Mouse (Mus musculus) thymus, adult 2 months (tissue): Measurements from ENCODE around the gene Cops8. TPM values are rescaled to one million over a fixed set of nuclear protein-coding genes. Genes with fewer than 3 reads are reported as not detected.

Experiments used
- DNase-seq: peaks from one replicate; pipeline ENCODE4 v3.0.0; 2021
- H3K27ac ChIP-seq: fragments of 200-500 bp; 2 replicates; pipeline ENCODE4 v1.5.1; 2012; ENCODE audit warnings: low read length, control low read depth; ENCODE audit not compliant: control insufficient read depth, insufficient read depth
- H3K27me3 ChIP-seq: fragments of 200-500 bp; 2 replicates; pipeline ENCODE4 v1.6.1; 2012; ENCODE audit warnings: mild to moderate bottlenecking, low read length, moderate library complexity, mixed read lengths; ENCODE audit not compliant: control insufficient read depth, insufficient read depth
- H3K36me3 ChIP-seq: fragments of 200-500 bp; 2 replicates; pipeline ENCODE4 v1.6.1; 2012; ENCODE audit warnings: mild to moderate bottlenecking, low read length, moderate library complexity; ENCODE audit not compliant: control insufficient read depth, insufficient read depth
- H3K4me1 ChIP-seq: fragments of 200-500 bp; replicated peaks from 2 replicates; pipeline ENCODE4 v1.6.1; 2012; ENCODE audit warnings: low read length; ENCODE audit not compliant: control insufficient read depth, insufficient read depth
- H3K4me3 ChIP-seq: fragments of 200-500 bp; 2 replicates; pipeline ENCODE4 v1.5.1; 2012; ENCODE audit warnings: mild to moderate bottlenecking, low read length, control low read depth, moderate library complexity; ENCODE audit not compliant: control insufficient read depth, insufficient read depth
- CTCF ChIP-seq: fragments of 200-500 bp; IDR thresholded peaks from 2 replicates; pipeline ENCODE4 v1.5.1; 2012; ENCODE audit warnings: mild to moderate bottlenecking, control low read depth, low read length, moderate library complexity, borderline replicate concordance; ENCODE audit not compliant: control insufficient read depth, poor library complexity, insufficient read depth; ENCODE audit errors: extremely low read depth
- POLR2A ChIP-seq: fragments of 200-500 bp; IDR thresholded peaks from 2 replicates; pipeline ENCODE4 v1.6.1; 2012; ENCODE audit warnings: mild to moderate bottlenecking, low read length, control low read depth, moderate library complexity; ENCODE audit not compliant: control insufficient read depth, poor library complexity, insufficient read depth; ENCODE audit errors: extremely low read depth
- WGBS: fragments of 180-500 bp; shearing (Covaris S2); methylation state at CpG from one replicate; pipeline ENCODE4 v1.1.7; 2018; 5-methylcytosine and 5-hydroxymethylcytosine counted together
- polyA plus RNA-seq: library from polyadenylated mRNA; depleted of rRNA; stranded (reverse); fragments of >200 nt; gene quantifications from 2 replicates; pipeline ENCODE4 v1.2.3, GENCODE M21; 2012

The Cops8 gene
- polyA plus RNA-seq, 1 experiment = 80.9 TPM

DNA sequence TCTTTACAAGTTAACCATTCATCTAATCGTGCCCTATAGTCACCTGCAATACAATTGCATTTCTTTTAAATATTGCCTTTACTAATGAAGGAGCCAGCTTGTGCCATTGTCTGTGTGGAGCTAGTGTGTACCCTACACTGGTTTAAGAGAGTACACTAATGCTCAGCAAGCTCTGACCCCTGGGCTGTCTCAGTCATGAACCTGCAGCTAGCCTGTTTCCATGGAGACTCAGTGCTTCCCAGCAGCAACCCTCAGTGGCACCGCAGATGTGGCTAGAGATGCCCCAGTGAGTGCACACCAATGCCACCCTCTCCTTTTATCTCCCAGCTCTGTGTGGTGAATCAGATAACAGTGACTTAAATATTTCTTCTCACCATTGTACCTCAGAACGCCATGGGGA, 27.9 kb upstream of the Cops8 start:
- 82% methylated on average over 3 of the region's 3 CpGs for WGBS

GRCm38 (mm10) chr1:90577417-90577816, 25.4 kb upstream of the Cops8 start:
- TF ChIP-seq POLR2A (no peak), CTCF (no peak)

More for the DNA sequence above, 27.9 kb upstream of the Cops8 start:
- no peak overlapping the region for H3K4me3 ChIP-seq
- H3K27me3 ChIP-seq = no peaks in the 10 kb centered on the region
- DNase-seq = no peak
- TF ChIP-seq CTCF (no peak), POLR2A (no peak)
- no peaks in the 10 kb centered on the region for H3K4me1 ChIP-seq
- no peak overlapping the region for H3K27ac ChIP-seq
- H3K36me3 ChIP-seq = no peaks in the 10 kb centered on the region

GRCm38 (mm10) chr1:90582635-90583034, 20.1 kb upstream of the Cops8 start:
- Histone ChIP-seq H3K4me1 (no peaks in the 10 kb centered on the region), H3K27me3 (no peaks in the 10 kb centered on the region), H3K4me3 (no peak overlapping the region), H3K27ac (no peak overlapping the region), H3K36me3 (no peaks in the 10 kb centered on the region)
- 59% methylated on average over 7 of the region's 7 CpGs for WGBS
- no peak for TF ChIP-seq CTCF
- no peak for TF ChIP-seq POLR2A
- DNase-seq = no peak

More at GRCm38 (mm10) chr1:90577417-90577816, 25.4 kb upstream of the Cops8 start:
- H3K27me3 ChIP-seq = no peaks in the 10 kb centered on the region
- no peak overlapping the region for H3K4me3 ChIP-seq
- DNase-seq = no peak
- H3K36me3 ChIP-seq = no peaks in the 10 kb centered on the region
- 84% methylated on average over 5 of the region's 5 CpGs for WGBS
- no peak overlapping the region for H3K27ac ChIP-seq
- no peaks in the 10 kb centered on the region for H3K4me1 ChIP-seq

DNA sequence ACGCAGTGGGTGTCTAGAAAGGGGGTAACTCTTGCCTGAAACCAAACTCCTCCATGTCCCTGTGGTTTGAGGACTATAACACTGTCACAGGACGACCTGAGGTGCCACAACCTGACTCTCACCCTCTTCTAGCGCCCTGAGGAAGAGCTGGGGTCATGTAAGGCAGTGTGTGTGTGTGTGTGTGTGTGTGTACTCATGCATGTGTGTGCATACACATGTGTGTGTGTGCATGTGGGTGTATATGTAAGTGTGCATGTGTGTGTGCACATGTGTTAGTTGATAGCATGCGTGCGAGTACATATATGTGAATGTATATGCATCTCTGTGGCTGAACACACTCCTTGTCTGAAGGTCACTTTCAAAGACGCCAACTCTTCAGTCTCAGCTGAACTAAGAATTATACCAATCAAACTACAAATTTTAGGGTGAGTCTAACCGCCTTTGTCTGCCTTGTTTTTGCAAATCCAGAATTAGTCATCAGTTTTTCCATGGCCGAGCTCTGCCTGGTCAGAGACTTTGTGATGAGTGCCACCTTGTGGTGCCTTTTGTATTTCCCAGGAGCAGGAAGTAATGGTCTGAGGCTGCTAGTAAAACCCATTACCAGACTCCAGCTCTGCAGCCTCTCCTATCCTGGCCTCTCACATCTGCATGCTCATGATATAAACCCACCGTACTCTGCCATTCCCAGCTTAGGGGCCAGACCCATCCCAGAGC, 14.6 kb upstream of the Cops8 start:
- WGBS = 59% methylated on average over 9 of the region's 9 CpGs
- Histone ChIP-seq H3K36me3 (no peaks in the 10 kb centered on the region), H3K4me3 (no peak overlapping the region), H3K27ac (no peak overlapping the region), H3K4me1 (no peaks in the 10 kb centered on the region), H3K27me3 (no peaks in the 10 kb centered on the region)
- DNase-seq = peak; percentile 42
- TF ChIP-seq CTCF (no peak), POLR2A (no peak)

GRCm38 (mm10) chr1:90590797-90591196, 12.0 kb upstream of the Cops8 start:
- Histone ChIP-seq H3K27me3 (no peaks in the 10 kb centered on the region), H3K4me3 (no peak overlapping the region), H3K4me1 (no peaks in the 10 kb centered on the region), H3K27ac (no peak overlapping the region), H3K36me3 (no peaks in the 10 kb centered on the region)
- 54% methylated on average over 2 of the region's 2 CpGs for WGBS
- TF ChIP-seq POLR2A (no peak), CTCF (no peak)
- peak; percentile 10 for DNase-seq

DNA sequence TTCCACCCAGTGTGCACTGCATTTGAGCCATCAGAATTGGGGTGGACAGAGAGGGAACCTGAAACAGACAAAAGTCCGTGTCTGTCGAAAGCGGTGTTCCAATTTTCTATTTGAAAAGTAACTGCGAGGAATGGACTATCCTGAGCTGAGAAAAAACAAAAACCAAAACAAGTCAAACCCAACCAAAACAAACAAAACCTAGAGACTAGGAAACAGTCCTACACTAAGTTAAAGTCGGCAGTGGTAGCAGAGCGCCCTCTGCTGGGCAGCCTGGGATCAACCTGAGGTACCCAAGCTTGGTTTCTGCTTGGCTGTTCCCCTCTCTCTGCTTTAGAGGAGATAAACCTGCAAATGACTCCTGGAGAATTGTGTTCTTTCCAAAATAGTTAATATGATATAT, 10.0 kb upstream of the Cops8 start:
- 20% methylated on average over 6 of the region's 6 CpGs for WGBS
- peak; percentile 63 for DNase-seq
- H3K27me3 ChIP-seq = no peaks in the 10 kb centered on the region
- no peaks in the 10 kb centered on the region for H3K36me3 ChIP-seq
- TF ChIP-seq CTCF = peak; percentile 51; the same call in 1 of the 2 replicates
- no peak for TF ChIP-seq POLR2A
- no peak overlapping the region for H3K4me3 ChIP-seq
- H3K4me1 ChIP-seq = no peaks in the 10 kb centered on the region
- no peak overlapping the region for H3K27ac ChIP-seq

- no peak overlapping the region for H3K27ac ChIP-seq
- no peak for TF ChIP-seq CTCF
- no peak for TF ChIP-seq POLR2A
- no peaks in the 10 kb centered on the region; the same call in 1 of the 2 replicates for H3K4me1 ChIP-seq
- WGBS = 29% methylated on average over 3 of the region's 3 CpGs
- no peaks in the 10 kb centered on the region for H3K27me3 ChIP-seq
- no peak overlapping the region for H3K4me3 ChIP-seq
- no peak for DNase-seq
- no peaks in the 10 kb centered on the region for H3K36me3 ChIP-seq
Measured at GRCm38 (mm10) chr1:90599226-90599625, 3.6 kb upstream of the Cops8 start.
